Mouse (Mus musculus): ENCODE measurements around the gene Fry.

Fry gene

DNA sequence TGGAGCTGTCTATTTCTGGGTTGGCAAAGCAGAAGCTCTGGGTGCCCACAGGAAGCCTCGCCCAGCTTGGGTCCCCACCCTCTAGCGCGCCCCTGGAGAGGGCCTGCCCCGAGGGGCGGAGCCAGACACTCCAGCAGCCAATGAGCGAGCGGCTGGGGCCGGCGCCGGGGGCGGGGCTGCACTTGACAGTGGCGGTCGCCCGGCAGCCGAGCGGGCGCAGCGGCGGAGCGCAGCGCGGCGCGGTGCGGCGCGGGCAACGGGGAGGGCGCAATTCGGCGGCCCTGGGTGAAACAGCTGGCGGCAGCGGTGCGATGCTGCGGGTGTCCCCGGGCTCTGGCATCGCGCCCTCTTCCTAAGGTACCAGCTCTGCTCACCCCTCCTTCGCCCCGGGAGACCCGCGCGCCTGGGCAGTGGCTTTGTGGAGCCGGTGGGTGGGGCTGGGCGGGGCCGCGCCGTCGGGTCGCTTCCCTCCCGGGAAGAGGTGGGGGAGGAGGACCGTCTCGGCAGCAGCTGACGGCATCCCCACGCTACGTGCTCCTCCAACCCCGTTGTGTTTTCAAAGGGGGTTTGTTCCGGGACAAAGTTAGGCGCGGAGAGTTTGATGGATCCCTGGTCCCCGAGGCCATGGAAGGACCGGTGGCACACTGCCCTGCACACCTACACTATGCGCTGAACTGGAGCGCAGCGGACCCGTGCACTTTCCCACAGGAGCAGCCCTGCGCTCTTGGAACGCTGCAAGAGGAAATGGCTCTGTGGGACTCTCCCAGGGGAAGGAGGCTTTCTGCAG, at the start of gene Fry:
Gene Fry, plus strand, starts transcription at position 191 of the 787 bp plus-strand sequence.
- peak; percentile 85 to 90 for DNase-seq (ENCODE audit: low spot score in 2 of 2)

DNA sequence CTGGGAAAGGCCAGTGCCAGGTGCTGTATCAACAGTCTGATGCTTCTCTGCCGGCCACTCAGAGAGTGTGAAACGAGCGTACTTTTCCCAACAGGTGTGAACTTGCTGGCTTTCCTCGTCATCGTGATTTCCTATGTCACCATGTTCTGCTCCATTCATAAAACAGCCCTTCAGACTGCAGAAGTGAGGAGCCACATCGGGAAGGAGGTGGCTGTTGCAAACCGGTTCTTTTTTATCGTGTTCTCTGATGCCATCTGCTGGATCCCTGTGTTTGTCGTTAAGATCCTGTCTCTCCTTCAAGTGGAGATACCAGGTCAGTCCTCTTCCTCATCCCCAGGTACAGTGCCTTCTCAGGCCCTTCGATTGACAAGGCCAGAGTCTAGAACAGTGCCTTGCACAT, 48.4 kb upstream of the Fry start:
- DNase-seq (ENCODE audit: low spot score in 2 of 2), result peak in 1 of 2 experiments; percentile 32

DNA sequence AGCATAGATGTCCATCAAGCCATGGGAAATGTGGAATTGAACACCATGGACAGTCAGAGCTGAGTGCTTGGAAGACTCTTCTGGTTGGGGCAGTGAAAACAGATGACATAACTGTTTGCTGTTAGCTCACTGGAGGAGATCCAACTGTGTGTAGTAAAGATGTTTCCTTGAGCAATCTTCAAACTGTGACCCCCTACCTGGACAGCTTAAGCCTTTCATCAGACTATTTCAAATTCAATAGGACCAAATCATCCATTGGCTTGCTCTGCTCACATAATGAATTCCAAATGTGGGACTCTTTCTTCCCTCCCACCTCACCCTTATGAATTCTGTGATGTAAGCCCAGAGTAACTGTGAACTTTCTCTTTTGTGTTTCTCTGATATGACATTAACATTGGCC, 46.7 kb upstream of the Fry start:
- no peak for DNase-seq (ENCODE audit: low spot score in 2 of 2)

DNA sequence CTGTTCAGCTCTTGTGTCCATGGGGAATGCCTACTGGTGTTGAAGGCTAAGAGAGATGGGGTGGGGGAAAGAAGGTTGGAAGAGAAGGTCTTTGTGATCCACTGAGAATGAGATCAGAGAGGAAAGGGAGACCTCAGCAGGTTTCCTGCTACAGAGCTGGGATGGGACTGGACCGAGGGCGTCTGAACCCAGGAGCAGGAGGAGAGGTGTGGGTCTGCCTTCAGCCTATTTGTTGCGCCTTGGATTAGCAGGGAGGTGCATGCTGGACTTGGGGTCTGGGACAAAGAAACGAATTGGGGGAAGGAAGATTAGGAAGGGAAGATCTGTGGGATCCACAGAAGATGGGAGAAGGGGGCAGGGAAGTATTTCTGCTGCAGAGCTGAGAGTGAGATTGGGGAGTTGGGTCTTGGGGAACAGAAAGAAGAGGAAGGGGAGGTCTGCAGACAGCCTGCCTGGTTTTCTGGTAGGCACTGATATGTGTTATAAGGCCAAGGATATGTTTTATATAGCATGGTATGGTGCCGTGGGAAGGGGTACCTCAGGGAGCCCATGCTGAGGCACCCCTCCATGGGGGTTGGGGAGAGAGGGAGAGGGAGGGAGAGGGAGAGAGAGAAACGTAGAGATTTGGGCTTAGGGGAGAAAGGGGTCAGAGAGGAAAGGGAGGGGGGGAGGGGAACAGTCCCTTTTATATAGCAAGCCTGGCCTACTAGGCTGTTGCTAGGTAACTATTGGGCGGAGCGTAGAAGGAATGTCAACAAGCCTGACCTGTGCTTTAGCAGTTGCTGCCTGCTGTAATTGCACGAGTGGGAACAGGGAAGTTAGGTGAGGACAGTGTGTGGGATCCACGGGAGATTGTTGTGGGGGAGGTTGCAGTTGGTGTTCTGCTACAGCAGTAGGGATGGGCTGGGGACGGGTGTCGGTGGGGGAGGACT, 38.3 kb upstream of the Fry start:
- DNase-seq (ENCODE audit: low spot score in 2 of 2), result no peak

GRCm38 (mm10) chr5:150082696-150083095, 35.7 kb upstream of the Fry start:
- no peak for DNase-seq (ENCODE audit: low spot score in 2 of 2)

GRCm38 (mm10) chr5:150083190-150083589, 35.3 kb upstream of the Fry start:
- DNase-seq (ENCODE audit: low spot score in 2 of 2), result no peak

DNA sequence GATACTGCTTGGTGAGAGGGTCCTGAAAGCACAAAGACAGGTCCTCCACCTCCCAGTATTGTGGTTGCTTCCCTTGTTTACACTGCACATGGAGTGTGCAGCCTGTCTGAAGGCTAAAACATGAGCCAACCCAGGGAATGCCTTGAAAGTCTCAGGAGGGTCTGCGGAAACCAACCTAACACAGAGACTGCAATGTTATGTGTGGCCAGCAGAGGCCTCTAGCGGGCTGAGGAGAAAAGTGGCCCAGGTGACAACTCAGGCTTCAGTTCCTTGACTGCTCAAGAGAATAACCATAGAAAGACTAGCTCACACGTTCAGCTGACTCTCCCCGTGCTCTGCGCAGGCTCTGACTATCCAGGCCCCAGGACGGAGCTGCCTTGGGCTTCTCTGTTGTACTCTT, 20.8 kb upstream of the Fry start:
- DNase-seq (ENCODE audit: low spot score in 2 of 2), result peak; percentile 40 to 61

GRCm38 (mm10) chr5:150098754-150099153, 19.7 kb upstream of the Fry start:
- no peak for DNase-seq (ENCODE audit: low spot score in 2 of 2)

GRCm38 (mm10) chr5:150101789-150102188, 16.7 kb upstream of the Fry start:
- no peak for DNase-seq (ENCODE audit: low spot score in 2 of 2)

DNA sequence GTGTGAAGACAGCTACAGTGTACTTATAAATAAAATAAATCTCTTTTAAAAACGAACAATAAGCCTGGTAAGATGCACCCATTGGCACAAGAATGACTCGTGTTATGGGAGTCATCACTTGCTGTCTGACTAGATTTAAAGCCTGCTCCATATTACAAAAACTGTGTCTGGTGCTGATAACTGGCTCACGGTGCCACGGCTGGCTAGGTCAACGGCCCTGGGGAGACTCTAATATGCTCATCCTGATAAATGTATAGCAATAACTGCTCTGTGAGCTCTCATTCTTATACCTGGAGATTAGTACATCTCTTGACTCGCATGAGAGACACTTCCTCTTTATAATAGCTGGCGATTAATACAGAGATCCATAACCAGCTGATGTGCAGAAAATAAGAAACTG, 12.1 kb upstream of the Fry start:
- no peak for DNase-seq (ENCODE audit: low spot score in 2 of 2)

DNA sequence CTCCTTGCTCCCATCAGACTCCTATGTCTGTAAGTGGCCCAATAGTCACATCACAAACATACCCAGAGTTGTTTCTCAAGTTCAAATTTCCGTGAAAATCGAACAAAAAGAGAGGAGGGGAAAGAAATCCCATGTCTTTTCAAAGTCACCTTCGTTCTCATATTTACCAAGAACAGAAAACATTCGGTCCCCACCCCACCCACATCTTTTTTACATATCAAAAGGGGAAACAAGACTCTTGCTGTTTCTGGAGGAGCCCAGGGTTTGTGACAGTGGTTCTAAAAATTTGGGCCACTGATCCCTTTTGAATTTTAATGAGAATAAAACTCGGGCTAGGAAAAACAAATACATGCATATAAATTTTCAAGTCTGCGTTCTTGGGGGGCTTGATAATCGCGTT, 7.2 kb upstream of the Fry start:
- no peak for DNase-seq (ENCODE audit: low spot score in 2 of 2)

- DNase-seq (ENCODE audit: low spot score in 2 of 2), result peak in 1 of 2 experiments; percentile 55
Observed at GRCm38 (mm10) chr5:150114007-150114406, 4.4 kb upstream of the Fry start.

- DNase-seq (ENCODE audit: low spot score in 2 of 2), result no peak
Observed at GRCm38 (mm10) chr5:150114778-150115177, 3.7 kb upstream of the Fry start.

DNA sequence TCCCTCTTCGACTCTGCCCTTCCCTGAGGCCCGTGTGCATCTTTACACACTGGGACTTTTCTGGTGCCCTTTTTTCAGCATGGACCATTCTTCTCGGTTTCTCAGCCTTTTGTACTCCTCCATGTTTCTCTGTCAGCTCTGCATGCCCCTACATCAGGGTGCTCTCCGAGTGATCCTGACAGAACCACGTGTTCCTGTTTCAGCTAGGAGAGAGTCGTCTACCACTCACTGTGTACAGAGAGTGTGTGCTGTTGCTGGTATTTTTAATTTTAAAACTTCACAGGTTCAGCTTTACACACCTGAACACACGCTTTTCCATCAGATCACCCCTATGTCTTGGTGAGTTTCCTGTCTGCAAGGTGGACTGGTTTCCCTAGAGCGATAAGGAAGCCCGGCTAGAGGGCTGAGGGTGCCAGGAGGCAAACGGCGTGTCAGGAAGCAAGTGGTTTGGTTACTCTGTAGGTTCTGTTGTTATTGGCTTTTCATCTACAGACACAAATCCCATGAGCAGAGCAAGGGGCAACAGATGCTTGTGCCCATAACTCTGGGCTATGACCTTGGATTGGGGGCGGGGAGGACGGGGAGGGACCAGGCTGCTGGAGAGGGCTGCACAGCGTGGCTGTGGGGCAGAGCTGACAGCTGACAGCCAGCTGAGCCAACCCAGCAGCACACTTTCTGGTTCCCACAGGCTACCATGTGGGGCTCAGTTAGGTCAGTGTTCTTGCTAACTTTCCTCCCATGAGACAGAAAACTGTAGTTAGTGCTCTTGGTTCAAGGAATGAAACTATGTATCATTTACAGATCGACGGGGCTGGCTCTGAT, 3.0 kb upstream of the Fry start:
- peak in 1 of 2 experiments; percentile 43 for DNase-seq (ENCODE audit: low spot score in 2 of 2)

DNA sequence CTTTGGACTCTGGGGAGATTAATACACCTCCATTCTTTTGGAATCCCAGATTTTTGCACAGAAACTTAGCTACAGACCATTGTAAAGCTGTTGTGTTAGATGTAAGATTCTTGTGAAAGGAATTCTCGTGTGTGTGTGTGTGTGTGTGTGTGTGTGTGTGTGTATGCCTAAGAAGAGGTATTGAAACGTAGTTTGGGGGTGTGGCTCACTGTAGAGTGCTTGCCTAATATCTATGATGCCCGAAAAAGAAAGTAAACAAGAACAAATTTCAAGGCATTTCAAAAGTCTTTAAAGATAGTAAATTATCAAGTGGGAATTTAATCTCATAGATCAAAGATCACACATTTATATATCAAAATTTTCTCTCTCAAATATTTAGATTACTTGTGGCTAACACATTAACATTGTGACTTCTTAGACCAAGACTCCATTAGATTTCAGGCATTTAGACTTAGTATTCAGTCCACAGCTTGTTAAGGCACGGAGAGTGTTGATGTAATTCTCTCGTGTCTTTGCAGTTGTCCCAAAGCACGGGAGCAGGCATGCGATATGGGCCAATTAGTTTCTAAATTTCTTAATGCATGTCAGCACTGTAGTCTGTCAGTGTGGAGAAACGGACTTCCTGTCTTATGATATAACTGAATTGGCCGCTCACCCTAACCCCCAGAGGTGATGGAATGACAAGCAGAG, 2.1 kb upstream of the Fry start:
- DNase-seq (ENCODE audit: low spot score in 2 of 2), result no peak

DNA sequence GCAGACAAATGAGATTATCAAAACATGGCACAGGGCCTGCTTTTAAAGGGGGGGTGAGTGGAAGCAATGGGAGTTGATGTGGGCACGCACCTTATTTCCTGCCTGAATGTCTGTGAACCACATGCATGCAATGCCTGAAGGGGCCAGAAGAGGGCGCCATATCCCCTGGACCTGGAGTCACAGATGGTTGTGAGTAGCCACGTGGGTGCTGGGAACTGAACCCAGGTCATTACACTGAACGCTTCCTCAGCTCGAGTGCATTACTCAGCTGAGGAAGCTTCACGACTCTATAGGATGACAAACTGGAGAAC, 1.6 kb upstream of the Fry start:
- DNase-seq (ENCODE audit: low spot score in 2 of 2), result peak in 1 of 2 experiments; percentile 22

GRCm38 (mm10) chr5:150118124-150118454, 356 bp upstream of the Fry start:
- DNase-seq (ENCODE audit: low spot score in 2 of 2), result no peak

- DNase-seq (ENCODE audit: low spot score in 2 of 2), result no peak
Observed at GRCm38 (mm10) chr5:150120676-150121075, 2.2 kb downstream of the Fry start.

DNA sequence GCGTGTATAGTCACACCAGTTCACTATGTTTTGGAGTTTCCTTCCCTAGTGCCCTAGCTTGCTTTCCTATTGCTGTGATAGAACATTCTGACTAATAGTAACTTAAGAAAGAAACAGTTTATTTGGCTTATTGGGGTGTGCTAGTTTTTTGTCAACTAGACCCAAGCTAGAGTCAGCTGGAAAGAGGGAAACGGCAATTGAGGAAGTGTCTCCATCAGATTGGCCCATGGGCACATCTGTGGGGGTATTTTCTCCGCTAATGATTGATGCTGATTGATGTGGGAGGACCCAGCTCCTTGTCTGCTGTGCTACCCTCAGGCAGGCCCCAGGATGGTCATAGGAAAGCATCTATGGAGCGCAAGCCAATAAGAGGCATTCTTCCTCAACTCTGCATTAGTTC, 3.6 kb downstream of the Fry start:
- DNase-seq (ENCODE audit: low spot score in 2 of 2), result no peak

GRCm38 (mm10) chr5:150122571-150122970, 4.1 kb downstream of the Fry start:
- DNase-seq (ENCODE audit: low spot score in 2 of 2), result no peak

- no peak for DNase-seq (ENCODE audit: low spot score in 2 of 2)
Observed at GRCm38 (mm10) chr5:150125920-150126319, 7.5 kb downstream of the Fry start.

DNA sequence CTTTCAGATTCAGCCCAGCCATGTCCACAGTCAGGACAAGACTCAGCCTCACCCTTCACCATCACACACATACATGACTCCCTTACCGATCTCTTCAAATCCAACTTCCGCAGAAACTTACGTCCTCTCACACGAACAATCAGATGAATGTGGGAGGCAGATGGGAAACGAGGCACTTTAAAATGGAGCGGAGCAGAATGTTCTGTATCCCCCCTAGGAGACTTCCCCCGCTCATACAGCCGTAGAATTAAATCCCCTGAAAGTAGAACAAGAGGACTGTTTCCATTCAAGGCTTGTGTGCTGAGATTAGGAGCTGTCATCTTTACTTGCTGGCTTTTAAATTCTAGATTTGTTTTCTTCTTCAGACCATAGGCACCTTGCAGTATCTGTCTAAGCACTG, 10.0 kb downstream of the Fry start:
- no peak for DNase-seq (ENCODE audit: low spot score in 2 of 2)
